Mouse (Mus musculus): ENCODE results near the gene Fam71e1.

DNA sequence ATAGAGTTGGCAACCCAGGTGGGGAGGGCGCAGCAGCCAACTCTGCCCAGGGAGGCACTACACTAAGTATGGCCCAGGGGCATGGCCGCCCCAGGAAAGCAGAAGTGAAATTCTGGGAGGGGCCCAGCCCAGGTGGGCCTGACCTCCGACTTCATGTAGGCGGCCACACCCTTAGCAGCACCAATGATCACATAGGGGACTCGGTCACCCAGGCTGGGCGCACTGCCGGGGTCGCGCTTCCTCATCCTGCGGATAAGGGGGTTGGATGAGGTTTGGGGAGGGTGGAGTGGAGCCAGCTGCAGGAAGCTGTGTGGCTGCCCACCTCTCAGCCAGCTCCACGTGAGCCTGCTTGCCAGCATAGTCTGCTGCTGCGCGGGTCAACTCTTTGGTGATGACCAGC, 37.9 kb downstream of the Fam71e1 start:
- no peak for TF ChIP-seq POLR2A (IDR thresholded peaks at IDR 0.05; ENCODE audit: extremely low read depth, insufficient read depth, low read length)
- no peak for TF ChIP-seq CTCF (IDR thresholded peaks at IDR 0.05; ENCODE audit: low read depth, low read length)
